Mouse (Mus musculus): ENCODE results near the gene Gadl1.

GRCm38 (mm10) chr9:115942486-115942885 is 33.2 kb downstream of the Gadl1 start:
- no peak for TF ChIP-seq POLR2A (IDR thresholded peaks at IDR 0.05; ENCODE audit: insufficient read length, low read depth)
- TF ChIP-seq USF1 (IDR thresholded peaks at IDR 0.05; ENCODE audit: low read depth): no peak
- no peak for TF ChIP-seq MYOD1 (IDR thresholded peaks at IDR 0.05; ENCODE audit: control insufficient read depth in 1 of 3, insufficient read length in 2 of 3, low read depth in 2 of 3)
- no peak for TF ChIP-seq E2F4 (IDR thresholded peaks at IDR 0.05; ENCODE audit: insufficient read depth)
- no peak for TF ChIP-seq REST (IDR thresholded peaks at IDR 0.05; ENCODE audit: insufficient read depth, insufficient read length)
- no peak for TF ChIP-seq MYOG (IDR thresholded peaks at IDR 0.05; ENCODE audit: control insufficient read depth in 1 of 3, insufficient read depth in 1 of 3, insufficient read length in 2 of 3, low read depth in 2 of 3)
